Mouse (Mus musculus): Measurements from ENCODE around the gene Hs6st3.
"Not testable (repeated sequence)": the region's sequence is repeated elsewhere in the genome, so short reads cannot be mapped to it uniquely, and the experiment has no call there.

Gene Hs6st3

DNA sequence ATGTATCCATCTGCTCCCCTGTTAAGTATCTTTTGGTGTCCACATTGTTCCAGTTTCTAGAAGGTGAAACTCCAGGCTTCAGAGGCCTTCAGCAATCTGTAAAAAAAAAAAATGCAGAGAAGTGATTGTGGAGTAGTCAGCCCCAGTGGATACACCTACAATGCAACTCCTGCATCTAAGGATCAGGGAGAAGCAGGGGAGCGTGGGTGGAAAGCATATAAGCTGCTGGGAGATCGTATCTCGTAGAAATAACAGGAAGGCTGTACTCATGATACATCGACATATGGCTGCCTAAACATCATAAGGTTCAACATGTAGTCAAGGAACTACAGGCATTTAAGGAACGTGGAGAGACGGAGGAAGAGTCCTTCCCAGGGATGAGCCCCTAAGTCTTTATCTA is 109.0 kb downstream of the Hs6st3 start:
- intact Hi-C loops (cut with DNase I), result no loop called here

DNA sequence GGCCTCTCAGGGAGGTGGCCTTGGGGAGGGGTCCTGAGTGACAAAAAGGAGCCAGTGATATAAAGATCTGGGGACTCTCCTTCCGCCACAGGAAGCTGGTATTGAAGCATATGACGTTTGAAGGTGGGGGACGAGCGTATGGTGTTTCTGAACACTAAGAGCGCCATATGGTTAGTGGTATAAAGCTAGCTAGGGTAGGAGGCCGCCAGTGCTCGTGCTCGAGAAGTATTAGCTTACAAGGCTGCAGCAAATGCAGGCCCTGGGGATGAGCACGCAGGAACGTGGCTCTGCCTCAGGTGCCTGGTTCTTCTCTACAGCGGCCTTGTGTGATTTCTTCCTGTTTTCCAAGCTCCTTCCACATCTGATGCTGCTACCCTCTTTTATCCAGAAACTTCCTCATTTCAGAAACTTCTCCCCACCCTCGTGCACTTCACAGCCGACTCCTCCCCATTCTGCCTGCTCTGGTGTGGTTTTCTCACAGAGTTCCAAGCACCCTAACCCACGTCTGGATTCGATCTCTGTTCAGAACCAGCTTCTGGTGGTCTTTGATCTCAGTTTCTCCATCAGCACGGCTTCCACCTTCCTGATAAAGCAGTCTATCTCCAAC is 110.0 kb downstream of the Hs6st3 start:
- intact Hi-C loops (cut with DNase I), result no loop called here

DNA sequence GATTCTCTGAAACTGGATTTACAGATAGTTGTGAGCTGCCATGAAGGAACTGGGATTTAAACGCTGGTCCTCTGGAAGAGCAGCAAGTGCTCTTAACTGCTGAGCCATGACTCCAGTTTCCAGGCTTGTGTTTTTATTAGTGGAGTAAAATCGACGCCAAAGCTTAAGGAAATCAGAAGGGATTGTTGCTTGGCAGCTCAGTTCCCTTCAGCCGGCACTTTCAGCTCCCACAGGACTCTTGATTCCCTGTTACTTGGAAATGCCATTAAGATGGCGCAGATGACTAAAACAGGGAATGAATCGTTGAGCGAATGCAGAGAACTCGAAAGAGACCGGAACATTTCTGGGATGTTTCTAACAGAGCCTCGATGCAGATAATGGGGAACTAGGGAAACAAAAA is 112.2 kb downstream of the Hs6st3 start:
- intact Hi-C loops (cut with DNase I), result no loop called here

DNA sequence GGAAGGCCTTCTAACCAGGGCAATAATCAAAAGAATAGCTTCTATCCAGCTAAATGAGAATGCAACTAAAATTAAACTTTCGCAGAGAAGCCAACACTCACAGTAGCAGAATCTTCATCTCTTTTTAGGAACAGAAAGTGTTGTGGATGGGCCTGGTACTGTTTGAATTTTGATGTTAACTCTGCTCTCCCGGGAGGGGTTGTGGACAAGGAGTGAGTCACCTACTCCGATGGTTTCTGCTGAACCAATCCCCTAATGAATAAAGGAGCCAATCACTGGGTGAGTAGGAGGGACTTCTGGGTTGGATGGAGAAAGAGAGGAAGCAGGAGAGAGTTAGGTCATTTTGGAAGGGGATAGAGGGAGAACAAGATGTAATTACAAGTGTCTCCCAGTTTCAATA is 117.3 kb downstream of the Hs6st3 start:
- intact Hi-C loops (cut with DNase I), result no loop called here

DNA sequence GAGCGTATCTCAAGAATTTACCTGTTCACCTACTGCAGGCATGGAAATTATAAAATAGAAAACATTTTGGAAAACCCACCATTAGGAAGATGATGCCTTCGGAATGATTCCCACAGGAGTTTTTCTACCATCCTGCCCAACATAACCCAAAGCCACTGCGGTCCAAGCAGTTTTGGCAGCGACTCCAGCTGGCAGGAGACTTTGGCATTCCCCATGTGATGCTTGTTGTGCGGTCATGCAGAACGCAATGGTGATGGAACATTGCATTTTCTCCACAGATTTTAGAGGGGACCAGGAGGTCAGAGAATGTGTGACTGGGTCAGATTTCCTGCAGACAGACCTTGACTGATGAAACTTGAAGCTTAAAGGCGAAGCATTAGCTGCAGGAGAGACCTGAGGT is 118.9 kb downstream of the Hs6st3 start:
- intact Hi-C loops (cut with DNase I), result no loop called here

DNA sequence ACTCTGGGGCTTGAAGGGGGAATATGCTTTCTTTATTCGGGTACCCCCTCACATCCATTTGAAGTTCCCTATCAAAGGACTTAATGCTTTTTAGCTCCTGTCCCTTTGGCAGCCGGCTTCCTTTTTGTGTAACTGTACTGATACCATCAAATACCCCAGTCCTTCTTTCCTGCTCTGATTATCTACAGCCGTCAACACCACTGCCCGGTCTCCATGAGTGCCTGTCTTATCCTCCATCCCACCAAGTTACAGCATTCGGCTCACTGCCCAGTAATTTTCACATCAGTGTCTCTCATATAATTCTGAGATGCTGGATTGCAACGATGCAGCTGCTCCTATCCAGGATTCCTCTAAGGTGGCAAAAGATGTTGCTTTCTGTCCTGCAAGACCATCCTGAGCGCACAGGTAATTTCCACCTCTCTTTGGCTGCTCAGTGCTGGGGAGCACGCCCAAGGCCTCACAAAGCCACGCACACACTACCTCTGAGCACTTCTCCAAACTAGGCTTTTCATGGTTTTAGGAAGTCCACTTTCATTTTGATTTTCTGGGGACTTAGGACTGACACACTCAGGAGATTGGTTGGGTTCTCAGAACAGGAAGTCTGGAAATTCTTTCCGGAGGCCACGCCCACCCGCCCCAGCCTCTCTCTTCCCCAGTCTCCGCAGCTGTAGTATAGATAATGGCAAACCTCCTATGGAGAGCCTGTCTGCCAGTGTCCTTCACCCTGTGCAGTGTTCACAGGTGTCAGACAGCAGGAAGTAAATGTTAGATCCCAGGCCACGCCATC is 122.2 kb downstream of the Hs6st3 start:
- intact Hi-C loops (cut with DNase I), result no loop called here

DNA sequence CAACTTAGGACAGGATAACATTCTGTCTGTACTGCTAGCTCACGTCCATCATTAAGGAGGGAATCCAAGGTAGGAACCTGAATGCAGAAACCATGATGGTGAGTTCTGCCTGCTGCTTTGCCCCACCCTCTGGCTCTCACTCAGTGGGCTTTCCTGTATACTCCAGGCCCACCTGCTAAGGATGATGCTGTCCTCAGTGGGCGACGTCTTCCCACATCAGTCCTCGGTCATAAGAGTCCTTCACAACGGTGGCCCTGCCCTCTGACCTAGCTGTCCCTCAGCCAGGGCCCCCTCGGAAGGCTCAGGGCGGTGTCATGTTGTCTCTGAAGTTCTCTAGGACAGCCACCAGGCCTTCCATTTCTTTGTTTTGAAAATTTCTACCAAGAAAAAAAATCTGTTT is 128.2 kb downstream of the Hs6st3 start:
- intact Hi-C loops (cut with DNase I), result no loop called here

DNA sequence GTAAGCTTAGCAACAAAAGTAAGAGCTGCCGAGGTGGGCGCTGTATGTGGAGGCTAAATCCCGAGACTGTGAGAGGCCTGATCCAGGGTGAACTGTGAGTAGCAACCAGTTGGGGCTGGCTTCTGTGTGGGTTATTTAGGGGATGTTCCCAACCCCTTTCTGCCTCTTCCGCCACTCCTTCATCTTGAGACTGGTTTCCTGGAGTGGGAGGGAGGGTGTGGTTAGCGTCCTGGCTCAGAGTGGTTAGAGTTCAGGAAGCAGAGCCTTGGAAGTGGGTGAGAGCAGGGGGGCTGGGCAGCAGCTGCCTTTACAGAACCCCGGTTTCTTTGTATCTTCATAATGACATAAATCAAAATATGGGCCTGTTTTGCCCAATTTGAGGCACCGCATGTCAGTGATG is 134.9 kb downstream of the Hs6st3 start:
- intact Hi-C loops (cut with DNase I), result no loop called here

DNA sequence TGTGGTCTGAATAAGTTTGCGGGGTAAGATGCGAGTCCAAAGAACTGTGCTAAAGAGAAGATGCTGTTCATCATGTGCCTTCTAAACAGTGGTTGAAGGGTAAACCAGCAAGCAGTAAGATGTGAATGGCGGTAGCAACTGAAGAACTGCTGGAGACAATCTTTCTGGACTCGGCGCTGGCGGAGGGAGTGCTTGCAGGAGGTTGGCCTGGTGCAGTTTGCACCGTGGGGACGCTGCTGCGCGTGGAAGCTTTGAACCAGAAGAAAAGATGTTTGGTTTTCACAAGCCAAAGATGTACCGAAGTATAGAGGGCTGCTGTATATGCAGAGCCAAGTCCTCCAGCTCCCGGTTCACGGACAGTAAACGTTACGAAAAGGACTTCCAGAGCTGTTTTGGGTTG is 140.0 kb downstream of the Hs6st3 start:
- intact Hi-C loops (cut with DNase I), result not testable (repeated sequence)

DNA sequence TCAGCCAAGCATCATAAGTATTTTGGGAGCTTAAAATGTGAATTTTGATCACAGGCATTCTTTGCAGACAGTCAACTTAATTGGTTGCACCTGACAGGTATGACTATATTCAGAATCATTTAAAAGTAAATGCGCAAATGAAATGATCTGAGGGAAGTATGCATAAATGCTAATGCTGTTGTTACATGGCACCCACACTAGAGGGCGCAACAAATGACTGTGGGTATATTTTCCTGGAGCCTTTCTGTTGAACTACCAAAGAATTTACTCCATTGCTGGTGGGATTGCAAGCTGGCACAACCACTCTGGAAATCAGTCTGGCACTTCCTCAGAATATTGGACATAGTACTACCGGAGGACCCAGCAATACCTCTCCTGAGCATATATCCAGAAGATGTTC is 145.8 kb downstream of the Hs6st3 start:
- intact Hi-C loops (cut with DNase I), result loop anchor here (5.0 kb wide), 1 partner anchor 568 kb away; no protein-coding TSS in a partner anchor

DNA sequence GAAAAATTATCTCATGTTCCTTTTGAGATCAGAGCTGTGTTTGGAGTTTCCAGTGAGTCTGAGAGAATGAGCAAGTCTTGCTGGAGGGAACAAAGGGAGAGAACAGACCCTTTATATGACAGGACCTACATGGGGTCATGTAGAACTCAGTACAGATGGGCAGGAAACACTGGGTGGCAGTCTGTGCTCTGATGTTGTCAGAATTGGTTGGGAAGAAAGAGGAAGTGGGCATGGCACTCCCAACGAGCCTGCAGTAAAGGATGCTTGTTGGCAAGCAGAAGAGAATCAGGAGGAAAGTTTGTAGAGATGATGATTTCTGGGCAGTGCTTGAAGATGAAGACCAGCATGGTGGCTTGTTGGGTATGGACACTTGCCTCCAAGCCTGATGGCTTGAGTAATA is 151.5 kb downstream of the Hs6st3 start:
- intact Hi-C loops (cut with DNase I), result no loop called here

DNA sequence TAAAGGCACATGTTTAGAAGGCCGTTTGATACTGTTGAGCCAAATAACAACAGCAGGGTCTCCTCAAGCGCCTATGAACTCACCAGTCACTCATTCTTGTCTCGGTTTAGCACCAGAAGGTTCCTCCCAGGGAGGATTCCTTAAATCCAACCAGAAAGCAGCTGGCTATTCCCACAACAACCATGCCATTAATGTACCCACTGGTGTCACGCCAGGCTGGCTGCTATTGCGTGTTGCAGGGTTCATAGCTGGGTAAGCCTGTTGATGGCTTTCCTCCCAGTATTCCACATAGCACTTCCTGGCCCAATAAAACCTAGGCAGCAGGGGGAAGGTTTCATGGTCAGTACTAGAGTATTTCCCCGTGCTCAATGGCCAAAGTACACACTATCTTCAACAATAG is 155.9 kb downstream of the Hs6st3 start:
- intact Hi-C loops (cut with DNase I), result no loop called here

DNA sequence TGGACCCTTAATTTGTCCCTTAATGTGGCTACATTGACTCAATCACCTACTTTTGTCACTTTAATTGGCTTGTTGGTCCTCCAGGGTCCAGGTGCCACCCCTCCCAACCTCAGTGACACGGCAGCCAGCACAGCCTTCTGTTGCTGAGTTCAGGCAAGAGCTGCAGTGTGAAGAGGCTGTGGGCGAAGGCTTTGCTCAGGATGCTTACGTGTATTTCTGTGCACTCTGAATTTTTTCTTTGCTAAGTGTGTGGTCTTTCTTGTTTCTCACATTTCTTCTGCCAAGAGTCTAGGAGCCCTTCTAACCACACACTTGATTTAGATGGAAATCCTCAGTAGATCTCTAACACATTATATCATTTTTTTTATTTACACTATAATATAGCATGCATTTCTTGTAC is 168.3 kb downstream of the Hs6st3 start:
- intact Hi-C loops (cut with DNase I), result no loop called here

DNA sequence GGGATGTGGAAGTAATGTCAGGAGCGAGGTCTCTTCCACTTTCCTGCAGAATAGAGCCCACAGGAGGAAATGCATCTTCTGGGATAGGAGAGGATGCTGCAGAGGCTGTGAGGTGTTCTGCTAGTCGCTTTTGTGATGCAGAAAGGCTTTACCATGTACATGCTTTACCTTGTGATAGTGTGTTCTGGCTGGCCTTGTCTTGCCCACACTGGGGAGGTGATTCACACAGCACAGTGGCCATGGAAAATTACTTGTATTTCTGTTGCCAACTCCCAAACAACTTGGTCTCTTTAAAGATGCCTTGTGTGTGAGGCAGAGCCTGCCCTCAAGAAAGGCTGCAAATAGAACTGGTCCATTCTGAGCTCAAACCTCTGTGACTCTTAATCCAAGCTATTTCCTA is 180.2 kb downstream of the Hs6st3 start:
- intact Hi-C loops (cut with DNase I), result no loop called here

DNA sequence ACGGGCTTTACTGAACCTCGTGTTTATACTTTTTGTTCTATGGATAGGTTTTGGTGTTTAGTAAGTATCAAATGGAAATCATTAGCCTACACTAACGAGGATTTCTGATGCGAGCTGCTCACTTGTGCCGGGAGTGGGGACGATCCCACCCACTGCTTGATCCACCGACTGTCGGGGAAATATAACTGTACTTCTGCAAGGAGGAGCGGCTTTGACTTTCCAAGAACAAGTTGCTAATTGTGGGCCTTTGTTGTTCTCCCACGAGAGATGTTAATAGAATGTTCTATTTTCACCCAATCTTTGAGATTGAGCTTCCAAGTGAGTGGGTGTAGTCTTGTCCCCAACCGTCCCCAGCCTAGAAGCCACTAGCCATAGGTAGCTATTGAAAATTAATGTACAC is 209.1 kb downstream of the Hs6st3 start:
- intact Hi-C loops (cut with DNase I), result no loop called here

DNA sequence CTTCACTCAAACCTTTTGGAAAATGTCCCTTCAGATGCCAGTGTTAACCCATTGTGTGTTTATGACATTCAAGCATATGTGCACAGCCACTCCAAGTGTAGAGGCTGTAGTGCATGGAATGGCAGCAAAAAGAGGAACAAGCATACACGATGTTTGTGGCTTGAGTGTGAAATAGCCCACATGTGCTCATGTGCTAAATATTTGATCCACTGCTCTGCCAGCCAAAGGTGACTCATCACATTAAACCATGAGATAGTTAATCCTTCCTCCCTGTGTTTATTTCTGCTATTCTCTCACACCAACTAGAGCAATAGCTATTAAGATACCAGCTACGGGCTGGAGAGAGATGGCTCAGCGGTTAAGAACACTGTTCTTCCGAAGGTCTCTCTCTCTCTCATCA is 223.3 kb downstream of the Hs6st3 start:
- intact Hi-C loops (cut with DNase I), result no loop called here

DNA sequence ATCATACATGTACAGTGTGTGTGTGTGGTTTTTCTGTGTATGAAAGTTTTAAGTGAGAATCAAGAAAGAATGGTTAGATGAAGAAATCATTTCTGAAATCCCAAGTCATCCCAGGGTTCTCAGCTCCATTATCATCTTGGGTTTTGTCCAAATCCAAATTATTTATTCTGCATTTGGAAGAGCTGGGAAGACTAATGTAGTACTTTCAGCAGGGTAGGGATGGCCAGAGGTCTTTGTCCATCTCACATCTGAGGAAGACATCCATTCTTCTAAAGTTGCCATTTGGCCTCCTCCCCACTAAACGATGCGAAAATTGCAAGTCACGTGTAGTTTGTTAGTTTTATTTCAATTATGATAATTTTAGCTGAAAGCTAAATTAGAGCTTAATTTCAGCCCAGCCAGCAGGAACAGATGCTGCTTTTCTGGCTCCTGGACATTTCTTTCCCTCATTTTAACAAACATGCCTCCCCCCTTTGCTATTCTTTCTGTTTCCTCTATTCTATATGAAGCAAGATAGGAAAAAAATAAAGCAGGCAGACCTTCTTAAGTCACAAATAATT is 229.8 kb downstream of the Hs6st3 start:
- intact Hi-C loops (cut with DNase I), result no loop called here

DNA sequence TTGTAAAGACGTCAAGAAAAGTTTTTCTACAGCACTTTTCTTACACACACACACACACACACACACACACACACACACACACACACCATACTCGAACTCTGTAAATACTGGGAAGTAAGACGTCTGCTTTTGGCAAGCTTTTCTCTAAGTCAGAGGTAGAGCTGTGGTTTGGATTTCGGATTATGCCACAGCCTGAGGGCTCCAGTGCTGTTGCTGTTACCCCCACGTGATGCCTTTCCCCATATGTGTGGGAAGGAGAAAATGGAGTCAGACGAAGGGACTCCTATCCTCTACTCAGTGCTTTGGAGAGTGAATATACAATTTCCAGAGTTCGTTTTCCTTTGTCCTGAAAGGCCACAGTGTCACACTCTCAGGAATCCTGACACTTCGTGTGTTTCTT is 231.1 kb downstream of the Hs6st3 start:
- intact Hi-C loops (cut with DNase I), result no loop called here

DNA sequence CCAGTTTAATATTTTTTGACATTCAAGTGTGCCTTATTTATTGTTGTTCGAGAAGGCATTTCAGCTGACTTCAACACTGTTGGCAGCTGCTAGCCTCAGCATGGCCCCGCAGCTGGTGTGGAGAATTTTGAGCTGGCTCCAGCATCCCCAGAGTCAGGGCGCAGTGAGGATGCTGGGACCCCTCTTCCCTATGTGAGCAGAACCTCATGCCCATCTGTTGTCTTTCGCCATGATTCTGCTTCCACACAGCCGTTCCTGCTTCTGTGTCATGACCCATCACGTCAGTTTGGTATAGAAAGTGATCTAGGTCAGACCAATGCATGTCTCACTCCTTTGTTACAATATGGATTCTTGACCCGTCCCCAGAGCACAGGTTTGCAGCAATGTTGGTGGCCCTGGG is 231.9 kb downstream of the Hs6st3 start:
- intact Hi-C loops (cut with DNase I), result no loop called here

DNA sequence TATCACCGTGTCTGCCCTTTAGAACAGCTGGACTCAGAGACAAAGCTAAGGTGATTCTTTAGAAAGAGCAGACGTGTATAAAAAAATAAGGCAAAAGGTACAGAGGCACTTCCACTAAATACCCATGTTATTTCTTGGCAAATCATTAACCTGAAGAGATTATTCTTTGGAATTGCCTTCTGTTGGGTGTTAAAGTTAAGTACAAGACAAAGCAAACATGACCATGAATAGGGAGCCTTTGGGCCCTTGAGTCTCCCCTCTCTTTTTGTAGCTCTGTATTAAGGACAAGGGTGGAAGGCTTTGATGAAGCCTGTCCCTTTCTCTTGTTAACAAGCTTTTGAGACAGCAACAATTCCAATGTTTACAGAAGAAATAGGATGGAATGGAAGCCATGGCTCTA is 241.2 kb downstream of the Hs6st3 start:
- intact Hi-C loops (cut with DNase I), result no loop called here

DNA sequence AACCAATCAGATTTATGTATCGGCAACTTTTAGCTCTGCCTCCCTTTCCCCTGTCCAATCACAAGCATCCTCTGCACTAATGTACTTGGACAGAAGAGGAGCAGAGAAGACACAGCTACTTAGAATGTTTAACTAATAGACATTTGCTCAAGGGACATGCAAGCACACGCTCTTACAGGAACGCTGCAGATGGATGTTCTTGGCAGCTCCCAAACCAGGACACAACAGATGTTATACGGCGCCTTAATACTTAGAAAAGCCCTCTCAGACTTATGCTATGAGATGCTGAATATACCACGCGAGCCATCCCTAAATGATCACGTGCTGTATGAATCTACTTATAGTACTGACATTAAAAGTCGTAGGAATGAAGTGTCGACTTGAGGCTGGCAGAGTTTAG is 263.5 kb downstream of the Hs6st3 start:
- intact Hi-C loops (cut with DNase I), result no loop called here

DNA sequence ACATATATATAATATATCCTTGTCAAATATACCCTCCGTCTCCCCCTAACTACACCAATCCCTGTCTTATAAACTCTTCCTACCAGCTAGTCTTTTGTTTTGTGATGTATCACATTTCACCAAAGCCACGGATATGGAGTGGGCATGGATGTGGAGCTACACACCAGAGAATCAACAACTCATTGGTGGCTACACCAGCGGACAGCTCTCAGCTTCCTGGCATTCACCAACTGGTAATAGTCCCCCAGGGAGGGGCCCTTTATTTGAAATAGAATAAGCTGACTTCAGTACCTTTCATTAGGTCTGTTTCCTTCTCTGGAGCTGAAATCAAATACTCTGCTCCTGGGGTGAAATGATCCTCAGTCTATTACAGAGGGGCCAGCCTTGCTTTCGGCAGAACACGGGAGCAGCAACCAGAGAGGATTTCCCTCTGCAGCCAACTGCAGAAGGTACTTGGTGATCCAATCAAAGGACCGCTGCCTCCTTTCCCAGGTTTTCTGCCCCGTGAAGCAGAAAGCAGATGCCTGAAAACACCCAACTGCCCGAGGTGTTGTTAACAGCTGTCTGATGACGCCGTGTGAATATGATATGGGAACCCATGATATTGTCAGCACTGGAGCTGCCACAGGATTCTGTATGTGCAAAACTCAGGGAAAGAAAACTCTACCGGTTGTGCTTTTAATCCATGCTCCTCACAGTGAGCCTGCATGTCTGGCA is 271.4 kb downstream of the Hs6st3 start:
- intact Hi-C loops (cut with DNase I), result no loop called here

Data from adrenal gland (tissue).